Mouse (Mus musculus) embryonic facial prominence, embryonic 15.5 days (tissue): ENCODE measurements around the gene Ctsr. TPM values are rescaled to one million over a fixed set of nuclear protein-coding genes. Genes with fewer than 3 reads are reported as not detected.
"Not testable (repeated sequence)": the region's sequence is repeated elsewhere in the genome, so short reads cannot be mapped to it uniquely, and the experiment has no call there.

Source experiments
- ATAC-seq: fragments of 200-750 bp; cut with Nextera tagmentation; 2 replicates; pipeline ENCODE4 v1.8.0; 2017; ENCODE audit warnings: low read depth, moderate TSS enrichment; ENCODE audit not compliant: insufficient number of reproducible peaks, low FRiP score, low TSS enrichment
- H3K27ac ChIP-seq: fragments of 300-500 bp; sonication (generic); replicated peaks from 2 replicates; pipeline ENCODE4 v1.5.1; 2015; ENCODE audit warnings: mild to moderate bottlenecking, inconsistent platforms
- H3K27me3 ChIP-seq: fragments of 300-500 bp; sonication (generic); 2 replicates; pipeline ENCODE4 v1.6.1; 2015; ENCODE audit warnings: inconsistent platforms
- H3K36me3 ChIP-seq: fragments of 300-500 bp; sonication (generic); 2 replicates; pipeline ENCODE4 v1.6.1; 2015; ENCODE audit warnings: mild to moderate bottlenecking, inconsistent platforms
- H3K4me1 ChIP-seq: fragments of 300-500 bp; sonication (generic); 2 replicates; pipeline ENCODE4 v1.6.1; 2015; ENCODE audit warnings: inconsistent platforms
- H3K4me2 ChIP-seq: fragments of 300-500 bp; sonication (generic); replicated peaks from 2 replicates; pipeline ENCODE4 v1.6.1; 2015; ENCODE audit warnings: mild to moderate bottlenecking, inconsistent platforms
- H3K4me3 ChIP-seq: fragments of 300-500 bp; sonication (generic); replicated peaks from 2 replicates; pipeline ENCODE4 v1.5.1; 2015; ENCODE audit warnings: mild to moderate bottlenecking, inconsistent platforms
- H3K9ac ChIP-seq: fragments of 300-500 bp; sonication (generic); 2 replicates; pipeline ENCODE4 v1.6.1; 2015; ENCODE audit warnings: inconsistent platforms
- H3K9me3 ChIP-seq: fragments of 300-500 bp; sonication (generic); replicated peaks from 2 replicates; pipeline ENCODE4 v1.6.1; 2016; ENCODE audit warnings: inconsistent platforms
- WGBS: fragments of 180-500 bp; shearing (Covaris S2); methylation state at CpG from one replicate; pipeline ENCODE4 v1.1.7; 2015; 5-methylcytosine and 5-hydroxymethylcytosine counted together
- polyA plus RNA-seq: library from polyadenylated mRNA; unstranded; fragments of >200 nt; fragmentation: Nextera tagmentation; extraction: Ambion mirVana; gene quantifications from 2 replicates; pipeline ENCODE4 v1.2.1, GENCODE M21; 2015

The Ctsr gene
- polyA plus RNA-seq, result not detected in 2 replicates

GRCm38 (mm10) chr13:61164156-61164555 is at the start of gene Ctsr:
TSS of gene Ctsr (minus strand) at chr13:61164256.
- WGBS, result 78% methylated on average over 1 of the region's 1 CpGs
- no peak for ATAC-seq
- H3K36me3 ChIP-seq, result no peaks in the 10 kb centered on the region
- H3K27me3 ChIP-seq, result no peaks in the 10 kb centered on the region
- H3K4me1 ChIP-seq, result no peaks in the 10 kb centered on the region
- no peaks in the 10 kb centered on the region; the same call in 1 of the 2 replicates for H3K9me3 ChIP-seq
- no peak within 1 kb of the TSS for H3K4me3 ChIP-seq
- no peak within 1 kb of the TSS for H3K4me2 ChIP-seq
- H3K9ac ChIP-seq, result no peak within 1 kb of the TSS
- H3K27ac ChIP-seq, result no peak within 1 kb of the TSS

DNA sequence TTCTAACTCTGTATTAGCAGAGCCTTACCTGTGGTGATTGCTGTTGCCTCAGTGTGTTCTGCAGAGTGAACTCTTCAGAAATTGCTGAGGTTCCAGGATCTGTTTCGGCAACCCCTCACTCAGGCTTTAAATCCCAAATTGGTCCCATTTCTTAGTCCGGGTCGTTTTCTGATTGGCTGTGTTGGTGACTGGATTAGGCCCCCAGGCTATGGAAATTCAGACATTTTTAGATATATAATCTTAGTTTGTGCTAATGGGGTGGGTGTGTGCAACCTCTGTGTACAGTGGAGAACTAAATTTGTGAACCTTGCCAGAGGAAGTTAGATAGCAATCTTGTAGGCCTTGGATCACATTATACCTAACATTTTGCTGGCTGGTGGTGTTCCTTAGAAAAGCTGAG is 39.3 kb upstream of the Ctsr start, which contains the start of gene Cts6:
Gene Cts6 (minus strand): TSS at position 101 of the 400 bp plus-strand sequence.
- no peak within 1 kb of the TSS for H3K4me3 ChIP-seq
- no peak within 1 kb of the TSS for H3K27ac ChIP-seq
- 0 out of 2 replicates have a peak, but pooled peaks cover 5% of the 10 kb centered on the region for H3K9me3 ChIP-seq
- no peak within 1 kb of the TSS for H3K4me2 ChIP-seq
- no peaks in the 10 kb centered on the region for H3K27me3 ChIP-seq
- no peaks in the 10 kb centered on the region for H3K36me3 ChIP-seq
- H3K4me1 ChIP-seq, result no peaks in the 10 kb centered on the region
- 79% methylated on average over 3 of the region's 3 CpGs for WGBS
- ATAC-seq, result no peak
- no peak within 1 kb of the TSS for H3K9ac ChIP-seq

GRCm38 (mm10) chr13:61185151-61185933 is 21.3 kb upstream of the Ctsr start:
- H3K27me3 ChIP-seq, H3K27ac ChIP-seq, H3K9ac ChIP-seq, H3K4me3 ChIP-seq, ATAC-seq, H3K9me3 ChIP-seq, H3K36me3 ChIP-seq, H3K4me1 ChIP-seq, H3K4me2 ChIP-seq: not testable (repeated sequence)
- WGBS, result 75% methylated on average over 5 of the region's 5 CpGs

DNA sequence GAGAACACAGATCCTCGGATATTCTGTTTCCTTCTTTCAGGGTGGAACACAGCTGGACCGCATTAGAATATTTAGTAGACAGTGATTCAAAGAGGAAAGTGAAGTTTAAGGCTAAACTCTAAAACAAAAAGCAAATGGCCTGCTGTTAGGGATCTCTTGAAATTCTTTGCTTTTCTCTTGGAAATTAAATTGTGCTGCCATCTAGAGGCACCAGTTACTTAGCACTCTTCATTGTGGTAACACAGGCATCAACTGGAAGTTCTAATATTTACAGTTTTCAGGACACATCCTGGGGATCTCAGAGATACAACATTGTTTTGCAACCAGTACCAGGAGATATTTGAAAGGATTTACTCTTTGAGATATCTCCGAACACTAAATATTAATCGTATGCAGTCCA is 566 bp upstream of the Ctsr start:
- H3K4me1 ChIP-seq, result no peaks in the 10 kb centered on the region
- H3K36me3 ChIP-seq, result no peaks in the 10 kb centered on the region
- no peaks in the 10 kb centered on the region for H3K27me3 ChIP-seq
- H3K9me3 ChIP-seq, result no peaks in the 10 kb centered on the region; the same call in 1 of the 2 replicates
- WGBS, result 77% methylated on average over 4 of the region's 4 CpGs
- H3K27ac ChIP-seq, result no peak overlapping the region
- no peak for ATAC-seq
- H3K4me3 ChIP-seq, result no peak overlapping the region
- H3K4me2 ChIP-seq, result no peak overlapping the region
- H3K9ac ChIP-seq, result no peak overlapping the region

Other genes with a start within 250 kb of the Ctsr start
- not detected in 2 replicates for gene Gm49393, start 228.7 kb downstream of the Ctsr start, polyA plus RNA-seq
- gene Gm49391, start 227.7 kb downstream of the Ctsr start, polyA plus RNA-seq, result 0.93 and 2.0 TPM in 2 replicates
- gene Ctla2a, start 227.6 kb downstream of the Ctsr start, polyA plus RNA-seq, result 31.0 and 31.8 TPM in 2 replicates
- not detected in 2 replicates for gene Tpbpa, start 222.3 kb downstream of the Ctsr start, polyA plus RNA-seq
- gene Ctsj, start 158.3 kb downstream of the Ctsr start, polyA plus RNA-seq, result not detected in 2 replicates
- not detected in 2 replicates for gene Ctsq, start 123.6 kb downstream of the Ctsr start, polyA plus RNA-seq
- not detected in 2 replicates for gene Cts6, start 39.2 kb upstream of the Ctsr start, polyA plus RNA-seq
- gene Cts8, start 91.1 kb upstream of the Ctsr start, polyA plus RNA-seq, result not detected in 2 replicates
- gene Gm49398, start 124.6 kb upstream of the Ctsr start, polyA plus RNA-seq, result not detected in 2 replicates
- gene Cts7, start 193.9 kb upstream of the Ctsr start, polyA plus RNA-seq, result not detected in 2 replicates